Mouse (Mus musculus) heart, embryonic 13.5 days (tissue): ENCODE data around the gene Gpr65. TPM values are rescaled to one million over a fixed set of nuclear protein-coding genes. Genes with fewer than 3 reads are reported as not detected.
A peak's percentile ranks its signal among the peaks of the same experiment; 100 is the strongest.

Experiments
- ATAC-seq: fragments of 200-750 bp; cut with Nextera tagmentation; 2 replicates; pipeline ENCODE4 v1.8.0; 2017; ENCODE audit warnings: moderate TSS enrichment; ENCODE audit not compliant: insufficient number of reproducible peaks, low FRiP score, low TSS enrichment; ENCODE audit errors: extremely low read depth
- H3K27ac ChIP-seq: fragments of 300-500 bp; sonication (generic); replicated peaks from 2 replicates; pipeline ENCODE4 v1.5.1; 2015; ENCODE audit warnings: moderate library complexity, mild to moderate bottlenecking, inconsistent platforms
- H3K27me3 ChIP-seq: fragments of 300-500 bp; sonication (generic); replicated peaks from 2 replicates; pipeline ENCODE4 v1.6.1; 2015; ENCODE audit warnings: mild to moderate bottlenecking, inconsistent platforms
- H3K36me3 ChIP-seq: fragments of 300-500 bp; sonication (generic); 2 replicates; pipeline ENCODE4 v1.6.1; 2015; ENCODE audit warnings: mild to moderate bottlenecking, inconsistent platforms
- H3K4me1 ChIP-seq: fragments of 300-500 bp; sonication (generic); 2 replicates; pipeline ENCODE4 v1.6.1; 2015; ENCODE audit warnings: inconsistent platforms
- H3K4me2 ChIP-seq: fragments of 300-500 bp; sonication (generic); 2 replicates; pipeline ENCODE4 v1.6.1; 2015; ENCODE audit warnings: inconsistent platforms, mild to moderate bottlenecking, moderate library complexity
- H3K4me3 ChIP-seq: fragments of 300-500 bp; sonication (generic); 2 replicates; pipeline ENCODE4 v1.5.1; 2015; ENCODE audit warnings: moderate library complexity, mild to moderate bottlenecking, inconsistent platforms
- H3K9ac ChIP-seq: fragments of 300-500 bp; sonication (generic); 2 replicates; pipeline ENCODE4 v1.6.1; 2015; ENCODE audit warnings: inconsistent platforms, mild to moderate bottlenecking, moderate library complexity
- H3K9me3 ChIP-seq: fragments of 300-500 bp; sonication (generic); 2 replicates; pipeline ENCODE4 v1.6.1; 2016; ENCODE audit warnings: inconsistent platforms
- whole genome bisulfite sequencing: fragments of 180-500 bp; shearing (Covaris S2); methylation state at CpG from one replicate; pipeline ENCODE4 v1.1.7; 2015; ENCODE audit warnings: mixed read lengths; 5-methylcytosine and 5-hydroxymethylcytosine counted together
- polyA plus RNA-seq: library from polyadenylated mRNA; unstranded; fragments of >200 nt; fragmentation: Nextera tagmentation; extraction: Ambion mirVana; gene quantifications from 2 replicates; pipeline ENCODE4 v1.2.1, GENCODE M21; 2015

Gpr65 gene
- polyA plus RNA-seq, 1 experiment from 2014 or later: 0.91 TPM

GRCm38 (mm10) chr12:98283487-98283860 lies 15.0 kb downstream of the Gpr65 start:
- 0 out of 2 replicates have a peak overlapping the region, but pooled peaks have one; percentile 20 for H3K27ac ChIP-seq
- H3K4me2 ChIP-seq: no peak overlapping the region
- no peaks in the 10 kb centered on the region for H3K36me3 ChIP-seq
- H3K4me1 ChIP-seq: peaks cover 8% of the 10 kb centered on the region
- no peak for ATAC-seq
- H3K27me3 ChIP-seq: no peaks in the 10 kb centered on the region
- no peaks in the 10 kb centered on the region for H3K9me3 ChIP-seq
- no peak overlapping the region for H3K9ac ChIP-seq
- WGBS: 25% methylated on average over 3 of the region's 3 CpGs
- H3K4me3 ChIP-seq: no peak overlapping the region

- Histone ChIP-seq H3K27ac (no peak overlapping the region), H3K27me3 (no peaks in the 10 kb centered on the region), H3K4me1 (peaks cover 8% of the 10 kb centered on the region), H3K4me2 (no peak overlapping the region), H3K36me3 (no peaks in the 10 kb centered on the region), H3K4me3 (no peak overlapping the region), H3K9me3 (no peaks in the 10 kb centered on the region), H3K9ac (no peak overlapping the region)
- 84% methylated on average over 3 of the region's 3 CpGs for WGBS
- ATAC-seq: no peak
Measured at GRCm38 (mm10) chr12:98284477-98284876, 16.0 kb downstream of the Gpr65 start.

GRCm38 (mm10) chr12:98290475-98290874 lies 22.0 kb downstream of the Gpr65 start:
- Histone ChIP-seq H3K4me2 (no peak overlapping the region), H3K4me1 (peaks cover 24% of the 10 kb centered on the region), H3K4me3 (no peak overlapping the region), H3K9ac (no peak overlapping the region), H3K36me3 (no peaks in the 10 kb centered on the region), H3K27me3 (no peaks in the 10 kb centered on the region), H3K9me3 (no peaks in the 10 kb centered on the region), H3K27ac (no peak overlapping the region)
- no peak for ATAC-seq
- WGBS: 75% methylated on average over 3 of the region's 3 CpGs

- no peak for ATAC-seq
- whole genome bisulfite sequencing: 16% methylated on average over 4 of the region's 4 CpGs
- Histone ChIP-seq H3K27me3 (no peaks in the 10 kb centered on the region), H3K9me3 (no peaks in the 10 kb centered on the region), H3K27ac (peak overlapping the region; percentile 36), H3K4me3 (no peak overlapping the region), H3K9ac (no peak overlapping the region), H3K4me1 (peaks cover 24% of the 10 kb centered on the region), H3K4me2 (no peak overlapping the region), H3K36me3 (no peaks in the 10 kb centered on the region)
Measured at GRCm38 (mm10) chr12:98292278-98292677, 23.8 kb downstream of the Gpr65 start.

- WGBS: 44% methylated on average over 2 of the region's 2 CpGs
- H3K4me2 ChIP-seq: no peak overlapping the region
- no peak overlapping the region for H3K27ac ChIP-seq
- no peak for ATAC-seq
- H3K36me3 ChIP-seq: no peaks in the 10 kb centered on the region
- no peak overlapping the region for H3K9ac ChIP-seq
- H3K27me3 ChIP-seq: no peaks in the 10 kb centered on the region
- H3K4me1 ChIP-seq: peaks cover 24% of the 10 kb centered on the region
- H3K4me3 ChIP-seq: no peak overlapping the region
- H3K9me3 ChIP-seq: no peaks in the 10 kb centered on the region
Measured at GRCm38 (mm10) chr12:98294241-98294640, 25.8 kb downstream of the Gpr65 start.

- ATAC-seq: no peak
- Histone ChIP-seq H3K4me1 (peaks cover 7% of the 10 kb centered on the region; the same call in 1 of the 2 replicates), H3K4me2 (no peak overlapping the region), H3K27me3 (no peaks in the 10 kb centered on the region), H3K9ac (no peak overlapping the region), H3K4me3 (no peak overlapping the region), H3K36me3 (no peaks in the 10 kb centered on the region), H3K27ac (no peak overlapping the region), H3K9me3 (no peaks in the 10 kb centered on the region)
- WGBS: 44% methylated on average over 5 of the region's 5 CpGs
Measured at GRCm38 (mm10) chr12:98301980-98302379, 33.5 kb downstream of the Gpr65 start.

- H3K4me1 ChIP-seq: peaks cover 7% of the 10 kb centered on the region; the same call in 1 of the 2 replicates
- no peaks in the 10 kb centered on the region for H3K36me3 ChIP-seq
- H3K9me3 ChIP-seq: no peaks in the 10 kb centered on the region
- H3K27ac ChIP-seq: no peak overlapping the region
- no peak overlapping the region for H3K9ac ChIP-seq
- no peak for ATAC-seq
- H3K27me3 ChIP-seq: no peaks in the 10 kb centered on the region
- H3K4me3 ChIP-seq: no peak overlapping the region
- 91% methylated on average over 1 of the region's 1 CpGs for whole genome bisulfite sequencing
- no peak overlapping the region for H3K4me2 ChIP-seq
Measured at GRCm38 (mm10) chr12:98303013-98303412, 34.6 kb downstream of the Gpr65 start.

GRCm38 (mm10) chr12:98307179-98307915 lies 38.9 kb downstream of the Gpr65 start:
- no peak for ATAC-seq
- WGBS: 79% methylated on average over 7 of the region's 7 CpGs
- Histone ChIP-seq H3K27me3 (no peaks in the 10 kb centered on the region), H3K27ac (no peak overlapping the region), H3K9ac (no peak overlapping the region), H3K4me3 (no peak overlapping the region), H3K4me1 (no peaks in the 10 kb centered on the region), H3K9me3 (no peaks in the 10 kb centered on the region), H3K4me2 (no peak overlapping the region), H3K36me3 (no peaks in the 10 kb centered on the region)

GRCm38 (mm10) chr12:98311376-98312083 lies 43.1 kb downstream of the Gpr65 start:
- H3K36me3 ChIP-seq: no peaks in the 10 kb centered on the region
- H3K9me3 ChIP-seq: no peaks in the 10 kb centered on the region
- no peaks in the 10 kb centered on the region for H3K27me3 ChIP-seq
- no peak overlapping the region for H3K27ac ChIP-seq
- no peak overlapping the region for H3K9ac ChIP-seq
- no peak overlapping the region for H3K4me2 ChIP-seq
- H3K4me1 ChIP-seq: no peaks in the 10 kb centered on the region
- ATAC-seq: no peak
- no peak overlapping the region for H3K4me3 ChIP-seq
- WGBS: 86% methylated on average over 7 of the region's 7 CpGs

GRCm38 (mm10) chr12:98315924-98316323 lies 47.5 kb downstream of the Gpr65 start:
- Histone ChIP-seq H3K9me3 (no peaks in the 10 kb centered on the region), H3K4me3 (no peak overlapping the region), H3K4me2 (no peak overlapping the region), H3K36me3 (no peaks in the 10 kb centered on the region), H3K9ac (no peak overlapping the region), H3K27me3 (no peaks in the 10 kb centered on the region), H3K27ac (no peak overlapping the region), H3K4me1 (no peaks in the 10 kb centered on the region)
- ATAC-seq: no peak
- 68% methylated on average over 5 of the region's 5 CpGs for WGBS

GRCm38 (mm10) chr12:98317718-98318340 lies 49.4 kb downstream of the Gpr65 start:
- 83% methylated on average over 8 of the region's 8 CpGs for WGBS
- no peak overlapping the region for H3K4me3 ChIP-seq
- no peak for ATAC-seq
- H3K9ac ChIP-seq: no peak overlapping the region
- H3K4me2 ChIP-seq: no peak overlapping the region
- H3K4me1 ChIP-seq: no peaks in the 10 kb centered on the region
- no peaks in the 10 kb centered on the region for H3K27me3 ChIP-seq
- no peak overlapping the region for H3K27ac ChIP-seq
- no peaks in the 10 kb centered on the region for H3K36me3 ChIP-seq
- H3K9me3 ChIP-seq: no peaks in the 10 kb centered on the region
